Mouse (Mus musculus) layer of hippocampus, postnatal 14 days (tissue): Measurements from ENCODE around the gene Fv1. TPM values are rescaled to one million over a fixed set of nuclear protein-coding genes. Genes with fewer than 3 reads are reported as not detected.
A peak's percentile ranks its signal among the peaks of the same experiment; 100 is the strongest.

ENCODE experiments used
- DNase-seq, 2 experiments: peaks; one replicate each; pipeline ENCODE4 v3.0.0; 2021 to 2022; ENCODE audit warnings: low spot score in 2 of 2, mixed read lengths in 1 of 2
- total RNA-seq, 2 experiments: library from RNA; stranded (reverse); gene quantifications; 2 replicates each; pipeline ENCODE4 v1.2.3; 2021

Fv1 gene
- total RNA-seq, 2 experiments from 2014 or later: 7.2 to 8.9 TPM

- DNase-seq: no peak
Measured at GRCm38 (mm10) chr4:147883041-147883440, 14.3 kb downstream of the Fv1 start.

GRCm38 (mm10) chr4:147884138-147884537 lies 15.4 kb downstream of the Fv1 start:
- DNase-seq: no peak

GRCm38 (mm10) chr4:147886158-147886557 lies 17.4 kb downstream of the Fv1 start:
- no peak for DNase-seq

- DNase-seq: no peak
Measured at GRCm38 (mm10) chr4:147887277-147887676, 18.5 kb downstream of the Fv1 start.

- DNase-seq: no peak
Measured at GRCm38 (mm10) chr4:147888237-147888636, 19.5 kb downstream of the Fv1 start.

GRCm38 (mm10) chr4:147890341-147890740 lies 21.6 kb downstream of the Fv1 start:
- peak; percentile 37 to 41 for DNase-seq

- DNase-seq: no peak
Measured at GRCm38 (mm10) chr4:147895815-147896330, 27.1 kb downstream of the Fv1 start.

GRCm38 (mm10) chr4:147896411-147896810 lies 27.6 kb downstream of the Fv1 start:
- DNase-seq: no peak

- DNase-seq: peak in 1 of 2 experiments; percentile 53
Measured at GRCm38 (mm10) chr4:147897348-147897747, 28.6 kb downstream of the Fv1 start.

GRCm38 (mm10) chr4:147900452-147900851 lies 31.7 kb downstream of the Fv1 start:
- DNase-seq: no peak

GRCm38 (mm10) chr4:147902906-147903500 lies 34.2 kb downstream of the Fv1 start:
- no peak for DNase-seq

GRCm38 (mm10) chr4:147903601-147904000 lies 34.8 kb downstream of the Fv1 start:
- DNase-seq: no peak

- DNase-seq: peak; percentile 94 to 95
Measured at GRCm38 (mm10) chr4:147904313-147905089, 35.7 kb downstream of the Fv1 start, which contains the start of gene Mfn2. Gene Mfn2 (minus strand): TSS chr4:147904704.

- no peak for DNase-seq
Measured at GRCm38 (mm10) chr4:147905090-147905659, 36.4 kb downstream of the Fv1 start.

GRCm38 (mm10) chr4:147906230-147906629 lies 37.5 kb downstream of the Fv1 start:
- DNase-seq: no peak

- no peak for DNase-seq
Measured at GRCm38 (mm10) chr4:147909486-147909885, 40.7 kb downstream of the Fv1 start.

- peak; percentile 28 to 59 for DNase-seq
Measured at GRCm38 (mm10) chr4:147918459-147919121, 49.8 kb downstream of the Fv1 start.
